Mouse (Mus musculus): ENCODE data around the gene Slc35d3. TPM values are rescaled to one million over a fixed set of nuclear protein-coding genes. Genes with fewer than 3 reads are reported as not detected.

The Slc35d3 gene
- polyA plus RNA-seq, 1 experiment from 2014 or later, result 0.50 TPM

DNA sequence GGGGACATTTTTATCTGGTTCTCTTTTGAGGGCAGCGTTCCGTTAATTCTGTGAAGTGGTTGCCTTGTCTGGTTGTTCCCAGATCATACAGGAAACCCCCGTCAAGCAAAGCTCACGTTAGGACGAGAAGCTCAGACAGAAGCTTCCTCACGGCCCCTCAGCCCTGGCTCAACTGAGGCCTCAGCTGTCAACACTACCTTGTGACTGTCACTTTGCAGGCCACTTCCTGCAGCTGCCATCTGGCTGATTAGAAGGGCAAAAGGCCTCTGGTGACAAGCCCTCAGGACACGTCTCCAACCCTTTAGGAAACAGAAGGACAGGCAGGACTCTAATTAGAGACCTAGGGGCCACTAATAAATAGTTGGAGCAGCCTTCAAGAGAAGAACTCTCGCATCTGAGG, 35.9 kb downstream of the Slc35d3 start:
- H3K4me1 ChIP-seq (ENCODE audit: control insufficient read depth, insufficient read depth, low read length), result no peaks in the 10 kb centered on the region
- no peaks in the 10 kb centered on the region; the same call in 1 of the 2 replicates for H3K27me3 ChIP-seq (ENCODE audit: control insufficient read depth, insufficient read depth, low read length)
- ATAC-seq (ENCODE audit: insufficient read depth, low FRiP score), result no peak
- 40% methylated on average over 8 of the region's 8 CpGs for WGBS
- H3K9ac ChIP-seq (ENCODE audit: low read length), result no peak overlapping the region
- no peak overlapping the region for H3K27ac ChIP-seq (ENCODE audit: low read length)
- no peaks in the 10 kb centered on the region for H3K9me3 ChIP-seq (replicated peaks; ENCODE audit: control insufficient read depth, low read length)
- H3K36me3 ChIP-seq (ENCODE audit: control insufficient read depth, insufficient read depth, low read length), result no peaks in the 10 kb centered on the region
- no peak overlapping the region for H3K4me2 ChIP-seq (ENCODE audit: low read depth, low read length)
- no peak overlapping the region for H3K4me3 ChIP-seq (replicated peaks; ENCODE audit: low read length)

DNA sequence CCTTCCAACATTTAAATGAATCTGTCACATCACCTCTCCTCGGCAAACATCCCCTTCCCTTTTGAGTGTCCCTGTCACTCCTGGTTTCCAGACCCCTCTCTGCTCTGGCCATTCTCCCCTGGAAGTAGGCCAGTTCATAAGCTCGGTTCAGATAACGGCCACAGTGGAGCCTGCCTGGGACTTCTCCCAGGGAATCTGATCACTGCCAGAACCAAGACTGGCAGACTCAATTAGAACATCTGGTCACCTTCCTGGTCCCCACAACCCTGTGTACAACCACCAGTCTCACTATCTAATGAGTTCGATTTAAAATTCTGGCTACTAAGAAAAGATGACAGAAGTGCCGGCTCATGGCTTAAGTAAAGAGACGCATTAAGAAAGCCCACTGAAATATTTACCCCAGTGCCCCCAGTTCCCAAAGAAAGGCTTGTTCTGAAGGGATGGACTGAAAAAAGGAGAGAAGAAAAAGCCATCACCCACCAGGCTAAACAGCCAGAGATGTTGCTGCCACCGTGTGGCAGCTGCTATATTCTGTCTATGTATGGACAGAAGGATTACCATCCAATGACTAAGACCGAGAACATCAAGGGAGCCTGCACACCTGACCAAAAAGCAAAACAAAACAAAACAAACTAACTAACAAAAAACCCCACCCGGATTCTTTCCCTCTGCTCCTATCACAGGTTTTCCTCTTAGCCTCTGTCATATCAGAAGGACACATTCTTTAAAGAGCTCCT, 39.7 kb downstream of the Slc35d3 start:
- 51% methylated on average over 9 of the region's 9 CpGs for WGBS
- Histone ChIP-seq H3K4me2 (ENCODE audit: low read depth, low read length) (no peak overlapping the region), H3K9ac (ENCODE audit: low read length) (no peak overlapping the region), H3K27ac (ENCODE audit: low read length) (no peak overlapping the region), H3K27me3 (ENCODE audit: control insufficient read depth, insufficient read depth, low read length) (no peaks in the 10 kb centered on the region), H3K9me3 (replicated peaks; ENCODE audit: control insufficient read depth, low read length) (no peaks in the 10 kb centered on the region), H3K4me1 (ENCODE audit: control insufficient read depth, insufficient read depth, low read length) (no peaks in the 10 kb centered on the region), H3K36me3 (ENCODE audit: control insufficient read depth, insufficient read depth, low read length) (no peaks in the 10 kb centered on the region), H3K4me3 (replicated peaks; ENCODE audit: low read length) (no peak overlapping the region)
- no peak for ATAC-seq (ENCODE audit: insufficient read depth, low FRiP score)

DNA sequence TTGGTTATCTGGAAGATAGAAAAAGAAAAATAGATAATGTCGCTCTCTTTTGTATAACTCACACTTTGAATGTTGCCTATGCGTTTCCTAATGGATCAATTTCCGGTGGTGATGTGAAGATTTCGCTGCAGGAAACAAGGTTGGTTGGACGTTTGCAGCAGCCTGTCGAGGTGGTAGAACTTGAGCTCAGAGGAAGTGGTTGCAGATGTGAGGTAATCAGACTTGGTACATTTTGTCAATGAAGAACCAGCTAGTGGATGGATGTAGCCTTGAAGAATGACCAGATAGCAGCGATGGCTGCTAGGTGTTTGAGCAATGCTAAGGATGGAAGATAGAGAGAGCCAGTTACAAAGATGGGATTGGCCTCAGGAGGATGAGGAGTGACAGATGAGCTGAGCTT, 46.5 kb downstream of the Slc35d3 start:
- Histone ChIP-seq H3K27ac (ENCODE audit: low read length) (no peak overlapping the region), H3K9ac (ENCODE audit: low read length) (no peak overlapping the region), H3K4me2 (ENCODE audit: low read depth, low read length) (no peak overlapping the region), H3K4me3 (replicated peaks; ENCODE audit: low read length) (no peak overlapping the region), H3K27me3 (ENCODE audit: control insufficient read depth, insufficient read depth, low read length) (no peaks in the 10 kb centered on the region), H3K36me3 (ENCODE audit: control insufficient read depth, insufficient read depth, low read length) (no peaks in the 10 kb centered on the region), H3K9me3 (replicated peaks; ENCODE audit: control insufficient read depth, low read length) (no peaks in the 10 kb centered on the region), H3K4me1 (ENCODE audit: control insufficient read depth, insufficient read depth, low read length) (no peaks in the 10 kb centered on the region)
- 79% methylated on average over 7 of the region's 7 CpGs for WGBS
- no peak for ATAC-seq (ENCODE audit: insufficient read depth, low FRiP score)

DNA sequence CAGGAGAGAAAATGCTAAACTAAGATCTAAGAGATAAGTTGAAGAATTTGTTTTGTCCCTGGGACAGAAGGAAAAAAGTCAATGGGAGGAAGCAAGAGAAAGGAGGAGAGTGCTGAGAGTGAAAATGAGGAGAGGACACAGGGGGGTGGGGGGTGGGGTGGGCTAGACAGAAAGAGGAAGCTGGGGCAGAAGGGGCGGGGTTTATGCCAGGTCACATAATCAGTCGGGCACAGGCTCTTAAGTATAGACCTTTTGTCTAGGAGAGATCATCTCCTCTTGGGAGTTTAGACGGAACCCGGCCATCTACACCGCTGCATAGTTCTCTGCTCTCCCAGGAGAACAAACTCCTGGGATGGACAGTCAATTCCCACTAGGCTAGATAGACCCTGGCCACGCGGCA, 48.3 kb downstream of the Slc35d3 start:
- H3K4me2 ChIP-seq (ENCODE audit: low read depth, low read length), result no peak overlapping the region
- H3K4me1 ChIP-seq (ENCODE audit: control insufficient read depth, insufficient read depth, low read length), result no peaks in the 10 kb centered on the region
- ATAC-seq (ENCODE audit: insufficient read depth, low FRiP score), result no peak
- H3K27ac ChIP-seq (ENCODE audit: low read length), result no peak overlapping the region
- no peak overlapping the region for H3K4me3 ChIP-seq (replicated peaks; ENCODE audit: low read length)
- H3K27me3 ChIP-seq (ENCODE audit: control insufficient read depth, insufficient read depth, low read length), result no peaks in the 10 kb centered on the region
- no peak overlapping the region for H3K9ac ChIP-seq (ENCODE audit: low read length)
- 83% methylated on average over 7 of the region's 7 CpGs for WGBS
- no peaks in the 10 kb centered on the region for H3K36me3 ChIP-seq (ENCODE audit: control insufficient read depth, insufficient read depth, low read length)
- H3K9me3 ChIP-seq (replicated peaks; ENCODE audit: control insufficient read depth, low read length), result no peaks in the 10 kb centered on the region

Other genes with a start within 250 kb of the Slc35d3 start
- not detected in 2 replicates for gene Il22ra2, start 229.5 kb downstream of the Slc35d3 start, polyA plus RNA-seq (2015; fragmentation: Nextera tagmentation; extraction: Ambion mirVana)
- gene Il20ra, start 138.9 kb downstream of the Slc35d3 start, polyA plus RNA-seq (2015; fragmentation: Nextera tagmentation; extraction: Ambion mirVana), result 0.24 and 0.28 TPM in 2 replicates
- gene Pex7, start 56.2 kb upstream of the Slc35d3 start, polyA plus RNA-seq (2015; fragmentation: Nextera tagmentation; extraction: Ambion mirVana), result 41.3 and 42.7 TPM in 2 replicates
- 2.6 and 2.7 TPM in 2 replicates for gene Map3k5, start 83.0 kb upstream of the Slc35d3 start, polyA plus RNA-seq (2015; fragmentation: Nextera tagmentation; extraction: Ambion mirVana)